Mouse (Mus musculus) C2C12 (cell line): ENCODE measurements around the gene Ppp1r3g. TPM values are rescaled to one million over a fixed set of nuclear protein-coding genes. Genes with fewer than 3 reads are reported as not detected.

Experiments used
- H3K27me3 ChIP-seq: one replicate; pipeline ENCODE4 v1.6.1; 2011; ENCODE audit not compliant: control insufficient read depth, insufficient read depth, insufficient read length
- H3K36me3 ChIP-seq: one replicate; pipeline ENCODE4 v1.6.1; 2011; ENCODE audit not compliant: control insufficient read depth, insufficient read depth
- H3K4me3 ChIP-seq: one replicate; pipeline ENCODE4 v1.5.1; 2011; ENCODE audit warnings: mild to moderate bottlenecking, control low read depth; ENCODE audit not compliant: poor library complexity, insufficient read depth, severe bottlenecking
- H3K79me2 ChIP-seq: one replicate; pipeline ENCODE4 v1.6.1; 2011; ENCODE audit not compliant: control insufficient read depth, insufficient read depth
- H3K79me3 ChIP-seq: one replicate; pipeline ENCODE4 v1.6.1; 2011; ENCODE audit warnings: low read depth, control low read depth
- H3ac ChIP-seq: one replicate; pipeline ENCODE3; 2011; ENCODE audit warnings: low read depth; ENCODE audit not compliant: control insufficient read depth, insufficient read length
- CEBPB ChIP-seq: IDR thresholded peaks from one replicate; pipeline ENCODE4 v1.6.1; 2011; ENCODE audit warnings: low read depth, mild to moderate bottlenecking, control low read depth, moderate library complexity
- CTCF ChIP-seq: IDR thresholded peaks from one replicate; pipeline ENCODE4 v1.5.1; 2011; ENCODE audit not compliant: control insufficient read depth, insufficient read depth, insufficient read length
- FOSL1 ChIP-seq: IDR thresholded peaks from one replicate; pipeline ENCODE4 v1.8.0; 2011; ENCODE audit warnings: mild to moderate bottlenecking, low read length; ENCODE audit not compliant: poor library complexity, insufficient read depth, severe bottlenecking
- MAX ChIP-seq: IDR thresholded peaks from one replicate; pipeline ENCODE4 v1.6.1; 2011; ENCODE audit warnings: mild to moderate bottlenecking, control low read depth
- MYOD1 ChIP-seq: IDR thresholded peaks from one replicate; pipeline ENCODE4 v1.6.1; 2011; ENCODE audit warnings: low read depth; ENCODE audit not compliant: control insufficient read depth, insufficient read length
- MYOG ChIP-seq: IDR thresholded peaks from one replicate; pipeline ENCODE4 v1.6.1; 2011; ENCODE audit not compliant: control insufficient read depth, insufficient read length; ENCODE audit errors: extremely low read depth
- USF1 ChIP-seq: IDR thresholded peaks from one replicate; pipeline ENCODE4 v1.6.1; 2011; ENCODE audit warnings: low read depth, mild to moderate bottlenecking, control low read depth, moderate library complexity
- polyA plus RNA-seq: library from polyadenylated mRNA; unstranded; fragments of >200 nt; fragmentation: generic; extraction: Trizol; gene quantifications from one replicate; pipeline ENCODE4 v1.2.1, GENCODE M21; 2012; ENCODE audit warnings: missing spikeins

Gene Ppp1r3g
- polyA plus RNA-seq, 1 experiment: not detected

- H3K4me3 ChIP-seq: no peak overlapping the region
- no peak overlapping the region for H3ac ChIP-seq
- no peaks in the 10 kb centered on the region for H3K36me3 ChIP-seq
- TF ChIP-seq MYOD1: no peak
- no peak for TF ChIP-seq FOSL1
- TF ChIP-seq CEBPB: no peak
- no peak for TF ChIP-seq MYOG
- no peak for TF ChIP-seq USF1
- TF ChIP-seq CTCF: no peak
- TF ChIP-seq MAX: no peak
- no peaks in the 10 kb centered on the region for H3K79me3 ChIP-seq
- no peaks in the 10 kb centered on the region for H3K79me2 ChIP-seq
- H3K27me3 ChIP-seq: no peaks in the 10 kb centered on the region
Measured at GRCm38 (mm10) chr13:35995696-35996426, 37.2 kb downstream of the Ppp1r3g start.

- H3K79me3 ChIP-seq: no peaks in the 10 kb centered on the region
- no peak overlapping the region for H3K4me3 ChIP-seq
- TF ChIP-seq CEBPB (no peak), MYOD1 (no peak), MAX (no peak), USF1 (no peak), FOSL1 (no peak), MYOG (no peak), CTCF (no peak)
- no peak overlapping the region for H3ac ChIP-seq
- no peaks in the 10 kb centered on the region for H3K79me2 ChIP-seq
- no peaks in the 10 kb centered on the region for H3K27me3 ChIP-seq
- no peaks in the 10 kb centered on the region for H3K36me3 ChIP-seq
Measured at GRCm38 (mm10) chr13:35997606-35998005, 39.0 kb downstream of the Ppp1r3g start.

- Histone ChIP-seq H3K79me3 (no peaks in the 10 kb centered on the region), H3K79me2 (no peaks in the 10 kb centered on the region)
Measured at GRCm38 (mm10) chr13:36000798-36001197, 42.2 kb downstream of the Ppp1r3g start.

GRCm38 (mm10) chr13:36009981-36010380 lies 51.3 kb downstream of the Ppp1r3g start:
- H3K36me3 ChIP-seq: no peaks in the 10 kb centered on the region
- no peaks in the 10 kb centered on the region for H3K27me3 ChIP-seq
- H3ac ChIP-seq: no peak overlapping the region
- no peaks in the 10 kb centered on the region for H3K79me3 ChIP-seq
- TF ChIP-seq MAX (no peak), MYOG (no peak), MYOD1 (no peak), CTCF (no peak)
- no peak overlapping the region for H3K4me3 ChIP-seq
- H3K79me2 ChIP-seq: no peaks in the 10 kb centered on the region

More at GRCm38 (mm10) chr13:36000798-36001197, 42.2 kb downstream of the Ppp1r3g start:
- H3K36me3 ChIP-seq: no peaks in the 10 kb centered on the region
- no peak overlapping the region for H3K4me3 ChIP-seq
- H3ac ChIP-seq: no peak overlapping the region
- TF ChIP-seq FOSL1 (no peak), MAX (no peak), CTCF (no peak), USF1 (no peak), MYOD1 (no peak), CEBPB (no peak), MYOG (no peak)
- no peaks in the 10 kb centered on the region for H3K27me3 ChIP-seq

- no peaks in the 10 kb centered on the region for H3K79me2 ChIP-seq
- H3K27me3 ChIP-seq: no peaks in the 10 kb centered on the region
- H3ac ChIP-seq: no peak overlapping the region
- TF ChIP-seq MYOG: no peak
- TF ChIP-seq MAX: no peak
- TF ChIP-seq MYOD1: no peak
- TF ChIP-seq CEBPB: no peak
- no peak for TF ChIP-seq FOSL1
- TF ChIP-seq CTCF: no peak
- no peak for TF ChIP-seq USF1
- H3K79me3 ChIP-seq: no peaks in the 10 kb centered on the region
- no peak overlapping the region for H3K4me3 ChIP-seq
- no peaks in the 10 kb centered on the region for H3K36me3 ChIP-seq
Measured at GRCm38 (mm10) chr13:36015636-36016035, 57.0 kb downstream of the Ppp1r3g start.

- Histone ChIP-seq H3K79me2 (no peaks in the 10 kb centered on the region), H3ac (no peak overlapping the region), H3K36me3 (no peaks in the 10 kb centered on the region), H3K4me3 (no peak overlapping the region), H3K79me3 (no peaks in the 10 kb centered on the region), H3K27me3 (no peaks in the 10 kb centered on the region)
- TF ChIP-seq MYOG: no peak
- no peak for TF ChIP-seq MAX
- TF ChIP-seq MYOD1: no peak
- TF ChIP-seq CEBPB: no peak
- TF ChIP-seq FOSL1: no peak
- no peak for TF ChIP-seq CTCF
- no peak for TF ChIP-seq USF1
Measured at GRCm38 (mm10) chr13:36018017-36018416, 59.4 kb downstream of the Ppp1r3g start.
